Mouse (Mus musculus): Measurements from ENCODE around the gene Olfr394.
"Not testable (repeated sequence)": the region's sequence is repeated elsewhere in the genome, so short reads cannot be mapped to it uniquely, and the experiment has no call there.

The Olfr394 gene

DNA sequence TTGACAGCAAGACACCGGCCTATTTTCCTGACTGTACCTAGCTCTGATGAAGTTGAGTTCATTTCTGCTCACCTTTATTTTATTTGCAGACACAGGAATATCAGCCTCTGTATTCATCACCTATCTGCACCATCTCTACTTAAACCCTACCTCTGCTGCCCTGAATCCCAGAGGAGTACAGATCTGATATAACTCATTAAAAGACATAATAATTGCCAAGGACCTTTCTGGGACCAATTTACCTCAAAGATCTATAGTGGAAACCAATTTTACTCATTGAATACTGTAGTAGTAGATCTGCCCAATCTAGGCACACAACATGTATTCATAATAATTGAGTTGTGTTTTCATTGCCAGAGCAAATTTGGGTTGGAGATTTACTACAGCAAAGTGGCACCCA, at the start of gene Olfr394:
TSS of gene Olfr394 (minus strand) at position 101 of the 400 bp plus-strand sequence.
- DNase-seq, result no peak

DNA sequence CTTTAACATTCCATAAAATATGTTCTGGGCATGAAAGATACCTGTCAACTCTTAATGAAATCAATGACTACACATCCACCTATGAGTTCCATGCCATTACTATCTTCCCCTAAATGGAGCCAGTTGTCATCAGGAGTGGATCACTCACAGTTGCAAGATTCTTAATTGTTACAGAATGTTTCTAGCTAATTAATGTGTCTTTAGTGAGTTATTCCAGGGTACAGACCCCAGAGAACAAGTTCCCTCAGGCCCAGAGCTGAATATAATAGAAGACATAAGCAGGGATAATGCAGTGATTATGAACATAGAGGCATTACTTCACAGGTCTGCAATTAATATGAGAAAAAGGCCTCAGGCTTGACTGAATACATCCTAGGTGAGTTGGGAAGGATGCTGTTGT, 45.8 kb upstream of the Olfr394 start, which contains the start of gene Olfr23:
TSS of gene Olfr23 (plus strand) at position 301 of the 400 bp plus-strand sequence.
- no peak for DNase-seq

DNA sequence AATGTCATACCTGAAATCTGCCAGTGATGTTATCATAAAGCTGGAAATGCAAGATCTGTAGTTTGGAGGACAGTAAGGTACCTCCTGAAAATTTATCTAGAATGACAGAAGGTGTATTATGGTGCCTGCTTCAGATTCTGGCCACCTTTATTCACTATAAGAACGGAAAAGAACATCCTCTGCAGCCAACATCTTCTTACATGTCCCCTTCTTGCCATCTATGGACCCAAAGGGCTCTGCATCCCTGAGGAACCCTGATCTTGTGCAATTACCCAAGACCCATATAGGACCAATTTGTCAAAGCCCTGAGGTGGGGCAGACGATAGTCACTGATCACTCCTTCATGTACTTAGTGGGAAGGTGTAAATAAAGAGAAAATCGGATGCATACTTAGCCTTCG, 18.6 kb upstream of the Olfr394 start, which contains the start of gene Olfr395:
TSS of gene Olfr395 (minus strand) at position 101 of the 400 bp plus-strand sequence.
- DNase-seq, result not testable (repeated sequence)

DNA sequence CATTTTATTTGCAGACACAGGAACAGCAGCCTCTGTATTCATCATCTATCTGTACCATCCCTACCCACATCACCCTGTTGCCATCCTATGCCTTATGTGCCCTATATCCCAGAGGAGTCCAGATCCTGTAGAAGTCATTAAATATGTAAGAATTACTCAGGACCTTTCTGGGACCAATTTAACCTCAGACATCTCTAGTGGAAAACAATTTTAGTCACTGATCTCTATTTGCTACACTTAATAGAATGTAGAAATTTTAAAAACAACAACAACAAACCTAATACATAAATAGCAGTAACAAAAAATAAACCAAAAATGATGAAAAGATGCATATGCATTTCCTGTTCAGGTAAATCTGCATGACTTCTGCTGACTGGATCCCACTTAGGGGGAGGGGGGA, 39.2 kb downstream of the Olfr394 start, which contains the start of gene Olfr393:
TSS of gene Olfr393 (minus strand) at position 101 of the 400 bp plus-strand sequence.
- DNase-seq, result no peak
